Mouse (Mus musculus) megakaryocyte progenitor cell, adult 5-6 weeks (primary cell): ENCODE results near the gene Col7a1. TPM values are rescaled to one million over a fixed set of nuclear protein-coding genes. Genes with fewer than 3 reads are reported as not detected.

Experiments used
- ATAC-seq: replicated peaks from 2 replicates; pipeline ENCODE4 v1.8.0; 2016; ENCODE audit warnings: mild to moderate bottlenecking, moderate TSS enrichment, inconsistent platforms; ENCODE audit not compliant: poor library complexity
- total RNA-seq, 2 experiments: library from RNA; stranded (forward) in 1 of 2; stranded (reverse) in 1 of 2; fragments of 157-497, 149-512 nt in 1 of 2; fragments of 200-1000 nt in 1 of 2; gene quantifications; 2 replicates each; pipeline versions ENCODE4 v1.2.3 to v1.2.4; 2015 to 2017

Gene Col7a1
- total RNA-seq, 2 experiments from 2014 or later = 0.02 to 0.12 TPM

DNA sequence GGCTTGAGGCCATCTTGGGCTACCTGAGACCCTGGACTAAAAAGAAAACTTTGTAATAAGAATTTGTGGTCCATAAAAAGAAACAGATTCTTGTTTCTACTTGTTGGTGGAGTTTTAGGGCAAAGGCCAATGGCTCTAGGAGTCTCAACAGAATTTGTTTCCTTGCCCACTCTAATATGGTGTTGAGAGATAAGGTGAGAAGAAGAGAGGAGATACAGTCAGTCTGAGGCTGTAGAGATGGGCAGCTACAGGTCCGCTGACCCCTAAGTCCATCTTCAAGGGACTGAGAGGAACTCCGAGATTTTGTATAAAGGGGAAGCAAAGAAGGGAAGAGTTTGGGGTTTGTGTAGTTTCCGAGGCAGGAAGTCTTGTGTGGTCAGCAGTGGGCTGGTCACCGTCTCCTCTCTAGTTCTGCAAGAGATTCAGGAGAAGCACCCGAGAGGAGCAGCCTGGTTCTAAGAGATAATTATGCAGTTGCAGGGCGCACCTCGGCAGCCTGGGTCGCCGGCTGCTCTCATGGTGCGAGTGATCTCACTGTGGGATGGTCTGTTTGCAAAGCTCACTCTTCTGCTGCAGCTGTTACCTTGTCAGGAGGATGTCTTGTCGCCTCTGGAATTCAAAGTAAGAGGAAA lies 63.7 kb downstream of the Col7a1 start:
- ATAC-seq = peak; percentile 64

DNA sequence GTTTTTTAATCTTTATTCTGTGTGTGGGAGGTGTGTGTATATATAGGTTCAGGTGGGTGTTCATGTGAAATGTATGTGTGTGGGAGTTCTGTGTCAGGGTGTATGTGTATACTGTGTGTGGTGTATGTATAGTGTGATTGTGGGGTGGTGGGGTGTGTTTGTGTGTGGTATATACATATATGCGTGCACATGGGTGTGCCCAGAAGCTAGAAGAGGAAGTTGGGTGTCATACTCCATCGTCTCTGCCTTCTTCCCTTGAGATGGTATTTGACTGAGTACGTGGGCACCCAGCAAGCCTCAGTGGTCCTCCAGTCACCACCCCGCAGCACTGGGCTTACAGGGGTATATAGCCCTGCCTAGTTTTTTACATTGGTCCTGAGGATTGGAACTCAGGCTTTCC lies 68.0 kb downstream of the Col7a1 start:
- peak; percentile 59 for ATAC-seq

DNA sequence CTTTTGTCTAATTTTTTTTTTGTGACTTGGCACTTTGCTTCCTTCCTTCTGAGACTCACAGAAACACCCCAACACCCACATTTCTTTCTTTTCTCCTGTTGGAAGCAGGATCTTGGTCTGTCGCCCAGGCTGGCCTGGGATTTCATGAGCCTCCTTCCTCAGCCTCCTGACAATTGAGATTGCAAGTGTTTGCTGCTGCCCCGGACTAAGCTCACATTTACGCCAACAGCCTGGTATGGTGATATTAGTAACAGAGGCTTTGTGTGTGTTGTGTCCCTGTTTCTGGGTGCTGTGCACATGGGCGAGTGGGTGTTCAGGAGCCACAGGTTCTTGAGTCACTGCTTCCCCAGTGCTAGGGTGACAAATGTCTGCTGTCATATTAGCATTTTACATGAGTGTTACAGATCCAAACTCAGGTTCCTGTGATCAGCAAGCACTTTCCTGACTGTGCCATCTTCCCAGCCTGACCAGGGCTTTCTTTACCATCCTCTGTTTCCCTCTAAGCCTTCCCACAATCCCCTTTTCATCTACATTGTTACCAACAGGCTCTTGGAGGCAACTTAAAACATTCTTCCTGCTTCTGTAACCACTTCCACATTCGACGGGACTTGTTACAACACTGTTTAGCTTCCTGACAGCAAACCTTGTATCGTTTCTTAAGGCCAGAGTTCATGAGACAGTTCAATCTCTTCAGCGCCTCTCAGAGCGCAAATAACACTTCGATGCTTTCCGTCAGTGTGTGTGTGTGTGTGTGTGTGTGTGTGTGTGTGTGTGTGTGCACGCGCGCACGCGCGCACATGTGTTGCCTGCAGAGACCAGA lies 69.7 kb downstream of the Col7a1 start:
- ATAC-seq = peak; percentile 85

DNA sequence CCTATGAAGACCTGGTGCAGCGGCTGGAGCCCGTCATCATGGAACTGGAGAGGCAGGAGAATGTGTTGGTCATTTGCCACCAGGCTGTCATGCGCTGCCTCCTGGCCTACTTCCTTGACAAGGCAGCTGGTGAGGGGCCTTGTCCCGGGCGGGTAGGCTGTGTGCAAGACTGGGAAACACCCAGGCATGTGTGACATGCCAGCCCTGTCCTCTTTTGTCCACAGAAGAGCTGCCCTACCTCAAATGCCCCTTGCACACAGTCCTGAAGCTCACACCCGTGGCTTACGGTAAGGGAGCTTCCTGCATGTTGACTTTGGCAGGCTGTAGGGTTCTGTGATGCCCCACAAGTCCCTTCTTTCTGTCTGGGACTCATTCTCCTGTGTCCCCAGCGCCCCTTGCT lies 74.1 kb downstream of the Col7a1 start:
- no peak for ATAC-seq

DNA sequence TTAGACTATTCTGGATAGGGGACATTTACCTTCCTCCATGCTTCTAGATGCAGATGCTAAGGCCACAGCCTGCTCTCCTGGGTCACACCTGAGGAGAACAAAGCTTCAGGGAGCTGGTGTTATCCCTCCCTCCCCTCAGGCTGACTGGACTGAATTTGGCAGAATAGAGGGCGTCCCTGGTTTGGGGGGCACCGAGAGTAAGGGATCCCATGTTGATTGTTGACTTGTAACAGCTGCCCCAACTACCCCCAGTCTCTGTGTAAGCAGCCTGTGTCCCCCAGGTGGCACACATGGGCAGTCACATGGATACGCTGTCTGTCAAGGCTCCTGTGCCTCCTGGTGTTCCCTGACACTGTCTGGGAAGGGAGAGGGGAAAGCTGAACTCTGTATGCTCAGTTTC lies 75.0 kb downstream of the Col7a1 start:
- no peak for ATAC-seq

DNA sequence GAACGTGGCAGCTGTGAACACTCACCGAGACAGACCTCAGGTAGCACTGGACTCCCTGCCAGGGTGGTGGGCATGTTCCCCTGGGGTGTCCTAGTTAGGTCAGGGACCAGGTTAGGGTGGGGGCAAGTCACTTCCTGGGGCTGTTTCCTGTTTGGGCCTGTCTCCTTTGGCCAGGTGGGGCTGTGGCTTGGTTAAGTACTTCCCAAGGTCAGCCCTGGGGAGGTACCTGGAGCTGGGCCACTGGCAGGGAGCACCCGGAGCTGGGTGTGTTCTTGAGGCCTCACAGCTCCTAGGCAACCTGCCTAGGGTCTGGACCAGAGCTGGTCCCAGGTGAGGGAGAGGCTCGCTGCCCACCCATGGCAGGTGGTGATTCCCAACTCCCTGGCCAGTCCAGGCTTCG lies 75.5 kb downstream of the Col7a1 start:
- no peak for ATAC-seq

DNA sequence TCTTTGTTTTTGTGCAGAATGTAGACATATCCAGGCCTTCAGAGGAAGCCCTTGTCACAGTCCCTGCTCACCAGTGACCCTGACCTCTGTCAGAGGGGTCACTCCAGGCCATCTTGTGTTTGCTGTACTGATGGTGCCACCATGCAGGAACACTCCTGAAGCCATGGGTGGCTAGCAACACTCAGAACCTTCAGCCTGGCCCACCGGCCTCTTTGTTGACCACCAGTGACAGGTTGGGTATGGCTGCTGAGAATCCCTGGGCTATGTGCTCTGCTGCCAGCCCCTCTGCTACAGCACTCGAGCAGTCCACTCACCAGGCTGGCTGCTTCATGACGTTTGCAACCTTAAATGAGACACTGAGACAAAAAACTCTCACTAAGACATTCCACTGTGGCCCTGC lies 76.9 kb downstream of the Col7a1 start:
- no peak for ATAC-seq

DNA sequence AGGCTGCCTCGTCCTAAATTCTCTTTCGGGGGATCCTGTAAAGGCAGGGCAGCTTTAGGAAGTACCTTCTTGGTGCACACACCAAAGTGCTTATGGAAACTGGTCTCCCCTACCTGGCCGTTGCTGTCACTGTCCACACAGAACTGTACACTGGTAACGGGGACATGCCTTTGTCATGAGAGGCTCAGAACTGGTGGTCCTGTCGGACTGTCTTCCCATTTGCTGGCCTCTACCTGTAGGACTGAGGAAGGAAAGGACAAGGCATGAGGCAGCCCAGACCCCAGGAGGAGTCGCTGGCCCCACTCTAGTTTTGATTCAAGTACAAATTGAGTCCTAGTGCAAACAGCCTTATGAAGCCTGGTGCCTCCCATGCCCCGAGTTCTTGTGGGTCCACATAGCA lies 77.6 kb downstream of the Col7a1 start:
- no peak for ATAC-seq

DNA sequence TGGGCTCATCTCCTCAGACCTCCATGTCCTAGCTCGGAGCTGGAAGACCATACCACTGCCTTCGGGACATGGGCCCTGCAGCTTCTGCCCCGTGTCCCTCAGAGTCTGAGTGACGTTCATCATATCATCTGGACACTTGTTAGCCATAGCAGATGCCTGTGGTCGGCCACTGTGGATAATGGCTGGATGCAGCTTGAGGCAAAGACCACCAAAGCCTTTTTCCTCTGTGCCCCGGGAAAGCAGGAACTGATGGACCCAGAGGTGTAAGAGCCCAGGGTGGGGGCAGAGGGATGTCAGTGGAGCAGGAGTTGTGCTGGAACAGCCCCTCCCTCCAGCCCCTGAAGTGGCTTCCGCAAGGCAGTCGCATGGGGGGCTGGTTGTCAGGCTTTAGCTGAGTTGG lies 78.3 kb downstream of the Col7a1 start:
- no peak for ATAC-seq

DNA sequence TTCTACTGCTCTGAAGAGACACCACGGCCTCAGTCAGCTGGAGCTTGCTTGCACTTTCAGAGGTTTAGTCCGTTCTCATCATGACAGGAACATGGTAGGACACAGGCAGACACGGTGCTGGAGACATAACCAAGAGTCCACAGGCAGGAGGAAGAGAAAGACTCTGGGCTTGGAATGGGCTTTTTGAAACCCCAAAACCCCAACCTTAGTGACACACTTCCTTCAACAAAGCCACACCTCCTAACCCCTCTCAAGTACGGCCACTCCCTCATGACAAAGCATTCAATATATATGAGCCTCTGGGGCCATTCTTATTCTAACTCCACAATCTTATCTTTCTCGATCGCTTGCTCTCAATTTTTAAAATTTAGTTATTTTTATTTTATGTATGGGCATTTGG lies 79.0 kb downstream of the Col7a1 start:
- ATAC-seq = peak; percentile 83

Other genes with a start within 250 kb of the Col7a1 start
- gene Ip6k2, start 169.8 kb upstream of the Col7a1 start, total RNA-seq (2015) = 12.9 and 21.1 TPM in 2 replicates
- gene Ip6k2, start 169.8 kb upstream of the Col7a1 start, total RNA-seq (2017) = 40.9 and 50.6 TPM in 2 replicates
- gene Nckipsd, start 145.2 kb upstream of the Col7a1 start, total RNA-seq (2015) = 8.4 and 8.7 TPM in 2 replicates
- gene Nckipsd, start 145.2 kb upstream of the Col7a1 start, total RNA-seq (2017) = 5.0 and 5.5 TPM in 2 replicates
- gene Celsr3, start 127.3 kb upstream of the Col7a1 start, total RNA-seq (2015) = 4.5 and 5.4 TPM in 2 replicates
- 1.5 and 2.5 TPM in 2 replicates for gene Celsr3, start 127.3 kb upstream of the Col7a1 start, total RNA-seq (2017)
- 7.2 and 11.7 TPM in 2 replicates for gene Slc26a6, start 100.3 kb upstream of the Col7a1 start, total RNA-seq (2015)
- gene Slc26a6, start 100.3 kb upstream of the Col7a1 start, total RNA-seq (2017) = 3.0 and 4.7 TPM in 2 replicates
- gene Tmem89, start 39.0 kb upstream of the Col7a1 start, total RNA-seq (2015) = 0.35 TPM in 1 of 2 replicates, not detected in the other
- gene Tmem89, start 39.0 kb upstream of the Col7a1 start, total RNA-seq (2017) = 0.08 TPM in 1 of 2 replicates, not detected in the other
- gene Uqcrc1, start 17.0 kb upstream of the Col7a1 start, total RNA-seq (2015) = 144 and 157 TPM in 2 replicates
- 256 and 338 TPM in 2 replicates for gene Uqcrc1, start 17.0 kb upstream of the Col7a1 start, total RNA-seq (2017)
- gene Ucn2, start 32.4 kb downstream of the Col7a1 start, total RNA-seq (2015) = not detected in 2 replicates
- not detected in 2 replicates for gene Ucn2, start 32.4 kb downstream of the Col7a1 start, total RNA-seq (2017)
- gene Pfkfb4, start 38.2 kb downstream of the Col7a1 start, total RNA-seq (2015) = 3.9 and 5.9 TPM in 2 replicates
- 12.8 and 13.5 TPM in 2 replicates for gene Pfkfb4, start 38.2 kb downstream of the Col7a1 start, total RNA-seq (2017)
- gene Shisa5, start 85.0 kb downstream of the Col7a1 start, total RNA-seq (2015) = 19.7 and 20.5 TPM in 2 replicates
- 74.8 and 94.4 TPM in 2 replicates for gene Shisa5, start 85.0 kb downstream of the Col7a1 start, total RNA-seq (2017)
- gene Trex1, start 106.1 kb downstream of the Col7a1 start, total RNA-seq (2015) = 22.4 and 24.1 TPM in 2 replicates
- gene Trex1, start 106.1 kb downstream of the Col7a1 start, total RNA-seq (2017) = 12.3 and 15.6 TPM in 2 replicates
- gene Atrip, start 120.5 kb downstream of the Col7a1 start, total RNA-seq (2015) = 13.3 and 17.6 TPM in 2 replicates
- 15.3 and 20.1 TPM in 2 replicates for gene Atrip, start 120.5 kb downstream of the Col7a1 start, total RNA-seq (2017)
- gene Ccdc51, start 128.9 kb downstream of the Col7a1 start, total RNA-seq (2015) = 5.8 and 8.6 TPM in 2 replicates
- 14.6 and 15.2 TPM in 2 replicates for gene Ccdc51, start 128.9 kb downstream of the Col7a1 start, total RNA-seq (2017)
- 411 and 433 TPM in 2 replicates for gene Tma7, start 129.0 kb downstream of the Col7a1 start, total RNA-seq (2015)
- 121 and 130 TPM in 2 replicates for gene Tma7, start 129.0 kb downstream of the Col7a1 start, total RNA-seq (2017)
- gene Plxnb1, start 141.8 kb downstream of the Col7a1 start, total RNA-seq (2015) = not detected in 2 replicates
- gene Plxnb1, start 141.8 kb downstream of the Col7a1 start, total RNA-seq (2017) = not detected in 2 replicates
- gene Fbxw21, start 208.5 kb downstream of the Col7a1 start, total RNA-seq (2015) = not detected in 2 replicates
- gene Fbxw21, start 208.5 kb downstream of the Col7a1 start, total RNA-seq (2017) = not detected in 2 replicates
- not detected in 2 replicates for gene Fbxw13, start 242.4 kb downstream of the Col7a1 start, total RNA-seq (2015)
- gene Fbxw13, start 242.4 kb downstream of the Col7a1 start, total RNA-seq (2017) = not detected in 2 replicates